ENCODE assay signal across 10 mouse cellular contexts in genomic region chr14:20024888-20025719, GRCm38 (mm10). TPM values are rescaled to one million over a fixed set of nuclear protein-coding genes. Genes with fewer than 3 reads are reported as not detected.
DNase-seq lines count a peak whose midpoint lies in the region; ATAC-seq and TF ChIP-seq lines count a peak whose summit lies in the region.
"Had no signal": no experiment of that assay in that cellular context is flagged by ENCODE, and none has a peak within 500 bp of the region (broad histone marks: within the 10 kb centered on the region; RNA-seq: fewer than 3 reads in every experiment).

No protein-coding gene starts in this region.

- H3K27me3 ChIP-seq in G1E (ENCODE audit: insufficient read depth, low read length) = peaks cover 12% of the 10 kb centered on the region; the same call in 1 of the 2 replicates

- H3K4me3 ChIP-seq in G1E (ENCODE audit: low read depth, low read length) = peak overlapping the region; percentile 34; the same call in 1 of the 2 replicates

- peak; percentile 76 for ATAC-seq in G1E (ENCODE audit: extremely low read depth, insufficient number of reproducible peaks, low FRiP score, poor library complexity, severe bottlenecking)
- ATAC-seq in neutrophil, adult 5-6 weeks (ENCODE audit: extremely low read depth, insufficient number of reproducible peaks, low FRiP score, poor library complexity, severe bottlenecking) = peak; percentile 94

- intact Hi-C loops in left cerebral cortex, postnatal 25 days (cut with DNase I) = no loop called here

- H3K4me1 ChIP-seq in G1E (ENCODE audit: insufficient read depth, low read depth, low read length) = peaks cover 11% of the 10 kb centered on the region

- no peak for TF ChIP-seq CTCF in G1E (IDR thresholded peaks at IDR 0.05; ENCODE audit: low read depth, low read length)

- H3K9me3 ChIP-seq in G1E (replicated peaks) = no peaks in the 10 kb centered on the region

- no peaks in the 10 kb centered on the region for H3K36me3 ChIP-seq in G1E (replicated peaks)

- DNase-seq in CD4-positive helper T cell, adult 2 months (ENCODE audit: low read depth, low spot score) = peak; percentile 89
- DNase-seq in G1E (ENCODE audit: low spot score) = peak; percentile 40
- DNase-seq in liver = peak; percentile 50
- no peak for DNase-seq in urinary bladder, postnatal 25 days (ENCODE audit: low spot score)
- no peak for DNase-seq in cerebellum, postnatal 4 days (ENCODE audit: low spot score in 2 of 2)
- no peak for DNase-seq in left cerebral cortex, postnatal 25 days (ENCODE audit: low spot score in 2 of 2)
- no peak for DNase-seq in kidney, postnatal 10 days
- DNase-seq: heart, postnatal 36 days; right cerebral cortex, postnatal 4 days had no signal

RNA-seq across cellular contexts. Expression of gene Gng2, which starts 47.7 kb away (rescaled TPM):
- total RNA-seq in G1E (2014; fragmentation: Nextera tagmentation) (85.9 and 90.4 TPM in 2 replicates), G1E (2017) (280 and 293 TPM in 2 replicates)
- polyA plus RNA-seq in G1E (2012) = 3.4 and 4.3 TPM in 2 replicates
- total RNA-seq in neutrophil, adult 5-6 weeks (2017) = 66.8 and 76.3 TPM in 2 replicates
- 100 to 1,000 TPM; 224 to 237 TPM for total RNA-seq in left cerebral cortex, postnatal 25 days (2021)

Comparison
In these comparisons a context has a peak if more than half of its experiments do, and no peak if none do; other contexts are left out.
1. DNase-seq: peak in CD4-positive helper T cell, adult 2 months (single experiment), G1E (single experiment) and liver (single experiment); none in urinary bladder, postnatal 25 days (single experiment), cerebellum, postnatal 4 days (0 of 2), left cerebral cortex, postnatal 25 days (0 of 2) and kidney, postnatal 10 days (single experiment).